Mouse (Mus musculus) myocyte (in vitro differentiated cells): ENCODE measurements around the gene Dcaf5. TPM values are rescaled to one million over a fixed set of nuclear protein-coding genes. Genes with fewer than 3 reads are reported as not detected.

Source experiments
- H3K27me3 ChIP-seq: one replicate; pipeline ENCODE4 v1.6.1; 2011; ENCODE audit not compliant: control insufficient read depth, insufficient read depth, insufficient read length
- H3K36me3 ChIP-seq: one replicate; pipeline ENCODE4 v1.6.1; 2011; ENCODE audit not compliant: control insufficient read depth, insufficient read depth
- H3K4me2 ChIP-seq: one replicate; pipeline ENCODE4 v1.6.1; 2011; ENCODE audit warnings: low read depth, control low read depth
- H3K4me3 ChIP-seq: one replicate; pipeline ENCODE4 v1.5.1; 2011; ENCODE audit warnings: mild to moderate bottlenecking, control low read depth, moderate library complexity
- H3K79me2 ChIP-seq: one replicate; pipeline ENCODE4 v1.6.1; 2011; ENCODE audit not compliant: control insufficient read depth, insufficient read depth
- H3ac ChIP-seq: one replicate; pipeline ENCODE4 v1.6.1; 2011; ENCODE audit not compliant: control insufficient read depth, insufficient read length
- CEBPB ChIP-seq: IDR thresholded peaks from 2 replicates; pipeline ENCODE4 v1.6.1; 2011; ENCODE audit warnings: mild to moderate bottlenecking, moderate library complexity; ENCODE audit not compliant: poor library complexity, insufficient read depth, severe bottlenecking
- E2F4 ChIP-seq: IDR thresholded peaks from one replicate; pipeline ENCODE4 v1.6.1; 2011; ENCODE audit warnings: mild to moderate bottlenecking, control low read depth, moderate library complexity; ENCODE audit not compliant: insufficient read depth
- MAX ChIP-seq: IDR thresholded peaks from one replicate; pipeline ENCODE4 v1.6.1; 2011; ENCODE audit warnings: low read depth, mild to moderate bottlenecking, control low read depth
- MYOD1 ChIP-seq, 3 experiments: IDR thresholded peaks; one replicate each; pipeline ENCODE4 v1.6.1; 2011; ENCODE audit warnings: control low read depth in 2 of 3, low read depth in 2 of 3, mild to moderate bottlenecking in 2 of 3, moderate library complexity in 1 of 3; ENCODE audit not compliant: insufficient read length in 2 of 3, control insufficient read depth in 1 of 3
- MYOG ChIP-seq, 3 experiments: IDR thresholded peaks; one replicate each; pipeline ENCODE4 v1.6.1; 2011; ENCODE audit warnings: control low read depth in 2 of 3, low read depth in 2 of 3, mild to moderate bottlenecking in 2 of 3; ENCODE audit not compliant: insufficient read length in 2 of 3, control insufficient read depth in 1 of 3, insufficient read depth in 1 of 3
- POLR2A ChIP-seq: IDR thresholded peaks from one replicate; pipeline ENCODE4 v1.6.1; 2011; ENCODE audit warnings: low read depth, mild to moderate bottlenecking, control low read depth, moderate library complexity; ENCODE audit not compliant: insufficient read length
- POLR2AphosphoS2 ChIP-seq: IDR thresholded peaks from one replicate; pipeline ENCODE4 v1.6.1; 2011; ENCODE audit warnings: low read depth, control low read depth; ENCODE audit not compliant: insufficient read length
- REST ChIP-seq: IDR thresholded peaks from one replicate; pipeline ENCODE4 v1.6.1; 2011; ENCODE audit warnings: mild to moderate bottlenecking, control low read depth, moderate library complexity; ENCODE audit not compliant: insufficient read depth, insufficient read length
- SRF ChIP-seq: IDR thresholded peaks from one replicate; pipeline ENCODE4 v1.6.1; 2011; ENCODE audit warnings: low read depth; ENCODE audit not compliant: control insufficient read depth, insufficient read length
- TCF12 ChIP-seq: IDR thresholded peaks from one replicate; pipeline ENCODE4 v1.6.1; 2011; ENCODE audit warnings: mild to moderate bottlenecking, control low read depth; ENCODE audit not compliant: poor library complexity, insufficient read depth, severe bottlenecking
- TCF3 ChIP-seq: IDR thresholded peaks from one replicate; pipeline ENCODE4 v1.6.1; 2011; ENCODE audit warnings: low read depth, control low read depth; ENCODE audit not compliant: insufficient read length
- USF1 ChIP-seq: IDR thresholded peaks from one replicate; pipeline ENCODE4 v1.6.1; 2011; ENCODE audit warnings: low read depth, mild to moderate bottlenecking, control low read depth, moderate library complexity
- polyA plus RNA-seq: library from polyadenylated mRNA; unstranded; fragments of >200 nt; fragmentation: generic; extraction: Trizol; gene quantifications from one replicate; pipeline ENCODE4 v1.2.1, GENCODE M21; 2012; ENCODE audit warnings: missing spikeins

Dcaf5 gene
- polyA plus RNA-seq, 1 experiment, result 17.7 TPM

- TF ChIP-seq MYOD1 (IDR thresholded peaks at IDR 0.05; ENCODE audit: control insufficient read depth in 1 of 3, insufficient read length in 2 of 3, low read depth in 2 of 3) (no peak), MYOG (IDR thresholded peaks at IDR 0.05; ENCODE audit: control insufficient read depth in 1 of 3, insufficient read depth in 1 of 3, insufficient read length in 2 of 3, low read depth in 2 of 3) (no peak), MAX (no peak), SRF (no peak), TCF3 (no peak), E2F4 (no peak), REST (no peak)
- H3K36me3 ChIP-seq, result no peaks in the 10 kb centered on the region
These were observed 137.7 kb downstream of the Dcaf5 start for GRCm38 (mm10) chr12:80298714-80299113.

GRCm38 (mm10) chr12:80291895-80292435, 144.4 kb downstream of the Dcaf5 start:
- H3K36me3 ChIP-seq, result no peaks in the 10 kb centered on the region
- H3K27me3 ChIP-seq, result no peaks in the 10 kb centered on the region
- no peak overlapping the region for H3K4me3 ChIP-seq
- H3ac ChIP-seq, result no peak overlapping the region
- TF ChIP-seq POLR2AphosphoS2 (no peak), MYOD1 (IDR thresholded peaks at IDR 0.05; ENCODE audit: control insufficient read depth in 1 of 3, insufficient read length in 2 of 3, low read depth in 2 of 3) (no peak), TCF3 (no peak), POLR2A (no peak), MYOG (IDR thresholded peaks at IDR 0.05; ENCODE audit: control insufficient read depth in 1 of 3, insufficient read depth in 1 of 3, insufficient read length in 2 of 3, low read depth in 2 of 3) (no peak), TCF12 (no peak), USF1 (no peak), CEBPB (no peak), REST (no peak), SRF (no peak), MAX (no peak), E2F4 (no peak)
- H3K4me2 ChIP-seq, result peak overlapping the region; percentile 7
- no peaks in the 10 kb centered on the region for H3K79me2 ChIP-seq

More at GRCm38 (mm10) chr12:80298714-80299113, 137.7 kb downstream of the Dcaf5 start:
- H3K27me3 ChIP-seq, result no peaks in the 10 kb centered on the region
- no peak overlapping the region for H3ac ChIP-seq
- H3K79me2 ChIP-seq, result no peaks in the 10 kb centered on the region
- no peak overlapping the region for H3K4me3 ChIP-seq
- no peak overlapping the region for H3K4me2 ChIP-seq

GRCm38 (mm10) chr12:80290964-80291363, 145.4 kb downstream of the Dcaf5 start:
- H3K4me2 ChIP-seq, result no peak overlapping the region
- no peak overlapping the region for H3K4me3 ChIP-seq
- no peaks in the 10 kb centered on the region for H3K79me2 ChIP-seq
- H3K27me3 ChIP-seq, result no peaks in the 10 kb centered on the region
- no peaks in the 10 kb centered on the region for H3K36me3 ChIP-seq
- TF ChIP-seq TCF3, result no peak
- H3ac ChIP-seq, result no peak overlapping the region

- TF ChIP-seq TCF3, result no peak
- no peak for TF ChIP-seq POLR2A
- H3K27me3 ChIP-seq, result no peaks in the 10 kb centered on the region
- no peaks in the 10 kb centered on the region for H3K79me2 ChIP-seq
- no peak overlapping the region for H3ac ChIP-seq
- H3K36me3 ChIP-seq, result no peaks in the 10 kb centered on the region
- H3K4me3 ChIP-seq, result no peak overlapping the region
- no peak overlapping the region for H3K4me2 ChIP-seq
These were observed 145.9 kb downstream of the Dcaf5 start for GRCm38 (mm10) chr12:80290483-80290882.

- Histone ChIP-seq H3ac (no peak overlapping the region), H3K27me3 (no peaks in the 10 kb centered on the region)
- TF ChIP-seq MYOD1 (IDR thresholded peaks at IDR 0.05; ENCODE audit: control insufficient read depth in 1 of 3, insufficient read length in 2 of 3, low read depth in 2 of 3) (no peak), POLR2A (no peak), TCF3 (no peak), CEBPB (no peak), REST (no peak), MYOG (IDR thresholded peaks at IDR 0.05; ENCODE audit: control insufficient read depth in 1 of 3, insufficient read depth in 1 of 3, insufficient read length in 2 of 3, low read depth in 2 of 3) (no peak), POLR2AphosphoS2 (no peak), TCF12 (no peak), E2F4 (no peak), USF1 (no peak), MAX (no peak)
These were observed 146.7 kb downstream of the Dcaf5 start for GRCm38 (mm10) chr12:80289722-80290121.

More at GRCm38 (mm10) chr12:80289722-80290121, 146.7 kb downstream of the Dcaf5 start:
- H3K4me3 ChIP-seq, result no peak overlapping the region
- no peak overlapping the region for H3K4me2 ChIP-seq
- H3K36me3 ChIP-seq, result no peaks in the 10 kb centered on the region
- no peaks in the 10 kb centered on the region for H3K79me2 ChIP-seq
